Mouse (Mus musculus): ENCODE measurements around the gene Rnf222. TPM values are rescaled to one million over a fixed set of nuclear protein-coding genes. Genes with fewer than 3 reads are reported as not detected.

The Rnf222 gene
- polyA plus RNA-seq, 1 experiment from 2014 or later, result 0.19 TPM

- Histone ChIP-seq H3K4me3 (peak overlapping the region; percentile 91), H3K27me3 (0 out of 2 replicates have a peak, but pooled peaks cover 2% of the 10 kb centered on the region), H3K27ac (no peak overlapping the region; the same call in 1 of the 2 replicates), H3K9me3 (no peaks in the 10 kb centered on the region), H3K9ac (peak overlapping the region; percentile 88), H3K4me2 (replicated peaks) (peak overlapping the region; percentile 59), H3K4me1 (peaks cover 10% of the 10 kb centered on the region), H3K36me3 (peaks cover 41% of the 10 kb centered on the region)
- WGBS, result 5% methylated on average over 11 of the region's 11 CpGs
- no peak for ATAC-seq (ENCODE audit: insufficient number of reproducible peaks, insufficient read depth, low FRiP score, low TSS enrichment)
Observed at GRCm38 (mm10) chr11:68902367-68902766, 14.0 kb downstream of the Rnf222 start.

GRCm38 (mm10) chr11:68902823-68903222, 14.5 kb downstream of the Rnf222 start:
- Histone ChIP-seq H3K27ac (no peak overlapping the region; the same call in 1 of the 2 replicates), H3K9ac (peak overlapping the region; percentile 88), H3K4me3 (peak overlapping the region; percentile 91), H3K9me3 (no peaks in the 10 kb centered on the region), H3K4me2 (replicated peaks) (peak overlapping the region; percentile 59), H3K27me3 (0 out of 2 replicates have a peak, but pooled peaks cover 2% of the 10 kb centered on the region), H3K4me1 (peaks cover 10% of the 10 kb centered on the region), H3K36me3 (peaks cover 41% of the 10 kb centered on the region)
- no peak for ATAC-seq (ENCODE audit: insufficient number of reproducible peaks, insufficient read depth, low FRiP score, low TSS enrichment)
- 79% methylated on average over 5 of the region's 5 CpGs for WGBS

DNA sequence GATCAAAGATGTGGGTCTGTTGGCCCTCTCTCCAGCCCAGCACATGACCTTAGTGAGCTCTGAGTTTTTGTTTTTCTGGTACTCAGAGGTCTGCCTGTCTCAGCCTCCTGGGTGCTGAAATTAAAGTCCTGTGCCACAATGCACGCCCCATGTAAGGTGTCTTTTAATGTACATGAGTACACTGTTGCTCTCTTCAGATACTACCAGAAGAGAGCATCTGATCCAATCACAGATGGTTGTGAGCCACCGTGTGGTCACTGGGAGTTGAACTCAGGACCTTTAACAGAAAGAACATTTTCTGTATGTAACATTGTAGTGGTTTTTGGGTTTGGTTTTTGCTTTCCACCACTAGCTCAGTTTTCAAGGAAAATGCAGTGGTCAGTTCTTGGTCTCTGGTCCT, 15.4 kb downstream of the Rnf222 start:
- WGBS, result 91% methylated on average over 2 of the region's 2 CpGs
- peaks cover 41% of the 10 kb centered on the region for H3K36me3 ChIP-seq
- peaks cover 10% of the 10 kb centered on the region for H3K4me1 ChIP-seq
- H3K27ac ChIP-seq, result no peak overlapping the region
- H3K4me2 ChIP-seq (replicated peaks), result no peak overlapping the region
- H3K9me3 ChIP-seq, result no peaks in the 10 kb centered on the region
- no peak for ATAC-seq (ENCODE audit: insufficient number of reproducible peaks, insufficient read depth, low FRiP score, low TSS enrichment)
- no peak overlapping the region for H3K4me3 ChIP-seq
- H3K27me3 ChIP-seq, result 0 out of 2 replicates have a peak, but pooled peaks cover 2% of the 10 kb centered on the region
- no peak overlapping the region for H3K9ac ChIP-seq

GRCm38 (mm10) chr11:68904375-68905137, 16.2 kb downstream of the Rnf222 start:
- Histone ChIP-seq H3K4me1 (peaks cover 10% of the 10 kb centered on the region), H3K9me3 (no peaks in the 10 kb centered on the region), H3K4me2 (replicated peaks) (no peak overlapping the region), H3K36me3 (peaks cover 41% of the 10 kb centered on the region), H3K27ac (no peak overlapping the region), H3K9ac (no peak overlapping the region), H3K27me3 (0 out of 2 replicates have a peak, but pooled peaks cover 2% of the 10 kb centered on the region), H3K4me3 (no peak overlapping the region)
- 85% methylated on average over 8 of the region's 8 CpGs for WGBS
- no peak for ATAC-seq (ENCODE audit: insufficient number of reproducible peaks, insufficient read depth, low FRiP score, low TSS enrichment)

GRCm38 (mm10) chr11:68905138-68905531, 16.8 kb downstream of the Rnf222 start:
- Histone ChIP-seq H3K4me2 (replicated peaks) (no peak overlapping the region), H3K27me3 (no peaks in the 10 kb centered on the region), H3K36me3 (peaks cover 41% of the 10 kb centered on the region), H3K9me3 (no peaks in the 10 kb centered on the region), H3K4me1 (peaks cover 10% of the 10 kb centered on the region), H3K9ac (no peak overlapping the region), H3K4me3 (no peak overlapping the region), H3K27ac (no peak overlapping the region)
- ATAC-seq (ENCODE audit: insufficient number of reproducible peaks, insufficient read depth, low FRiP score, low TSS enrichment), result no peak
- WGBS, result 80% methylated on average over 3 of the region's 3 CpGs

DNA sequence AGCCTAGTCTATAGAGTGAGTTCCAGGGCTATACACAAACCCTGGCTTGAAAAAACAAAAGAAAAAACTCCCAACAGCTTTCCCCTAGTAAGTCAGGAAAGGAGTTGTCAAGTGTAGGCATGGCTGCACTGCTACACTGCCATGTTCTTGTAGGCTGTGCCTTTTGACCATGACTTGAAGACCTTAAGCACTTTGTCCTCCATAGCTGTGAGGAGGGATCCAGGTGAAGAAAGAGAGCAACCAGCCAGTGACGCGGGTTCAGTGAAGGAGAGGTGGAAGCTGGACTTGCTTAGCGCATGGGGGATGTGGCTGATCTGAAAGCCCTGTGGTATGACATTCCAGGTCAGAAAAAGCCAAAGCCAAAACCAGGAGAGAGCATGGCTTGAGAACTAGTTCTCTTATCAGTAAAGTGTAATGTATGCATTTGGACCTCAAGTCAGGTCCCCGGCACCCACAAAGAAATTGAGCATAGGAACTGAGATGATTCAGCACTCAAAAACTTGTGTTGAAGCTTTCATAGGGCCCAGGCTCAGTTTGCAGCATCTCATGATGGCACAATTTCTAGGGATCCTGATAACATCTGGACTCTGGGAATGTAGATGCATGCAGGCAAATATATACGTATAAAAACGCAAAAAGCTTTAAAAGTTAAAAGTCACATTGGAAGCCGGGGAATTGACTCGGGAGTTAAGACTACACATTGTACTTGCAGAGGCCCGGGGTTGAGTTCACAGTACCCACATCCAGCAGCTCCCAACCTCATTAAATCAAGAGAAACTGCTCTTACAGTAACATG, 17.5 kb downstream of the Rnf222 start:
- H3K4me1 ChIP-seq, result peaks cover 9% of the 10 kb centered on the region
- peaks cover 41% of the 10 kb centered on the region for H3K36me3 ChIP-seq
- H3K9me3 ChIP-seq, result no peaks in the 10 kb centered on the region
- no peak overlapping the region for H3K9ac ChIP-seq
- H3K4me2 ChIP-seq (replicated peaks), result no peak overlapping the region
- H3K4me3 ChIP-seq, result no peak overlapping the region
- no peak overlapping the region for H3K27ac ChIP-seq
- WGBS, result 91% methylated on average over 9 of the region's 9 CpGs
- H3K27me3 ChIP-seq, result no peaks in the 10 kb centered on the region
- no peak for ATAC-seq (ENCODE audit: insufficient number of reproducible peaks, insufficient read depth, low FRiP score, low TSS enrichment)

DNA sequence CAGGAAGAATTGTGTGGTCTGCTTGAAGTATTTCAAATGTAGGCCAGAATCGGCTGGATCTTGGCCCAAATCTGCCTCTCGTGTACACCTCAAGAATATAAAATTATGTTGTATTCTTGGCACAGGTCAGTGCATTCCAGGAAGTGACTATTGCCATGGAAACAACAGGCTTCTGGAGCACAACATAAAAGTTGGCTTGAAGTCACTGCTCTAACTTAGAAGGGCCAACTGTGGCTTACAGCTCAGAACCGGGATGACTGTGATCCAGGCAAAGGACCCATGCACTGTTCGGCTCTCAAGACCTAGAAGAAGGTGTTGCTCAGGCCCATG, 18.1 kb downstream of the Rnf222 start:
- Histone ChIP-seq H3K4me3 (no peak overlapping the region), H3K27ac (no peak overlapping the region), H3K9ac (no peak overlapping the region), H3K9me3 (no peaks in the 10 kb centered on the region), H3K36me3 (peaks cover 41% of the 10 kb centered on the region), H3K27me3 (no peaks in the 10 kb centered on the region), H3K4me1 (peaks cover 6% of the 10 kb centered on the region), H3K4me2 (replicated peaks) (no peak overlapping the region)
- ATAC-seq (ENCODE audit: insufficient number of reproducible peaks, insufficient read depth, low FRiP score, low TSS enrichment), result no peak
- 85% methylated on average over 4 of the region's 4 CpGs for WGBS

- 79% methylated on average over 3 of the region's 3 CpGs for WGBS
- Histone ChIP-seq H3K27ac (no peak overlapping the region), H3K27me3 (no peaks in the 10 kb centered on the region), H3K4me1 (peaks cover 6% of the 10 kb centered on the region), H3K4me2 (replicated peaks) (no peak overlapping the region), H3K36me3 (peaks cover 41% of the 10 kb centered on the region), H3K4me3 (no peak overlapping the region), H3K9ac (no peak overlapping the region), H3K9me3 (no peaks in the 10 kb centered on the region)
- ATAC-seq (ENCODE audit: insufficient number of reproducible peaks, insufficient read depth, low FRiP score, low TSS enrichment), result no peak
Observed at GRCm38 (mm10) chr11:68907251-68907650, 18.9 kb downstream of the Rnf222 start.

GRCm38 (mm10) chr11:68908846-68909503, 20.6 kb downstream of the Rnf222 start:
- no peaks in the 10 kb centered on the region; the same call in 1 of the 2 replicates for H3K9me3 ChIP-seq
- no peak overlapping the region for H3K4me3 ChIP-seq
- H3K9ac ChIP-seq, result no peak overlapping the region
- H3K4me2 ChIP-seq (replicated peaks), result no peak overlapping the region
- no peaks in the 10 kb centered on the region for H3K27me3 ChIP-seq
- ATAC-seq (ENCODE audit: insufficient number of reproducible peaks, insufficient read depth, low FRiP score, low TSS enrichment), result no peak
- WGBS, result 48% methylated on average over 7 of the region's 7 CpGs
- H3K4me1 ChIP-seq, result no peaks in the 10 kb centered on the region
- H3K27ac ChIP-seq, result 0 out of 2 replicates have a peak overlapping the region, but pooled peaks have one; percentile 9
- peaks cover 28% of the 10 kb centered on the region for H3K36me3 ChIP-seq

DNA sequence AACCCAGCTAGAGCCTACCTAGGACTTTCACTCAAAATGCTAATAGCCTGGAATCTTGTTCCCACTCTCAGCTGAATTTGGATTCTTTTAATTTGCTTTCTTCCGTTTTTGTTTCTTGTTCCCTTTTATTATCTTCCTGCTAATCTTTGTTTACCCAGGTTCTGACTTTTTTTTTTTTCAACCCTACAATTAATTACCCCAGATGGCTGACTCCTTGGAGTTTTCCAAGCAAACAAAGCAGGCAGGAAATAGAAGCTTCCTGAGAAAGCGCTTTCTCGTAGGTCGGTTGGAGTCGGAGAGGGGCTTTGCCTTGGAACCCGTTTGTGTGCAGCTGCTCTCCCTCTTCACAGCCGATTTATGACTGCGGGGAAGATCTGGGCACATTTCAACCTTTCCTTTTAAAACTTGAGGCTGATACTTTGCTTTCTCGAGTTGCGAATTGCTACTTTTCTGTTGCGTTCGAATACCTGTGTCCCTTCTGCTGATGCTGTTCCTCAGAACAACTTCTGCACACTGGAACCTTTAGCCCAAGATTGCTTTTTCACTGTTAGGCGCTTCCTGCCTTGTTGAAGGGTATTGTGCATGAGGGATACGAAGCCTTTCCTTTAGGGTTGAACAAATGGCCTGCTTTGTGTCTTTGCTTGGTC, 23.3 kb downstream of the Rnf222 start:
- no peak overlapping the region for H3K4me2 ChIP-seq (replicated peaks)

GRCm38 (mm10) chr11:68914566-68914965, 26.2 kb downstream of the Rnf222 start:
- Histone ChIP-seq H3K9ac (no peak overlapping the region), H3K4me2 (replicated peaks) (no peak overlapping the region), H3K27ac (no peak overlapping the region), H3K4me1 (no peaks in the 10 kb centered on the region), H3K36me3 (no peaks in the 10 kb centered on the region), H3K27me3 (no peaks in the 10 kb centered on the region), H3K9me3 (no peaks in the 10 kb centered on the region; the same call in 1 of the 2 replicates), H3K4me3 (no peak overlapping the region)
- WGBS, result 92% methylated on average over 4 of the region's 4 CpGs
- ATAC-seq (ENCODE audit: insufficient number of reproducible peaks, insufficient read depth, low FRiP score, low TSS enrichment), result no peak

More for the DNA sequence above, 23.3 kb downstream of the Rnf222 start:
- Histone ChIP-seq H3K9me3 (no peaks in the 10 kb centered on the region; the same call in 1 of the 2 replicates), H3K27ac (peak overlapping the region; percentile 55; the same call in 1 of the 2 replicates), H3K4me1 (no peaks in the 10 kb centered on the region), H3K4me3 (no peak overlapping the region), H3K9ac (no peak overlapping the region), H3K36me3 (peaks cover 2% of the 10 kb centered on the region; the same call in 1 of the 2 replicates), H3K27me3 (no peaks in the 10 kb centered on the region)
- no peak for ATAC-seq (ENCODE audit: insufficient number of reproducible peaks, insufficient read depth, low FRiP score, low TSS enrichment)
- WGBS, result 47% methylated on average over 14 of the region's 14 CpGs
